Mouse (Mus musculus): Measurements from ENCODE around the gene Clec4a3. TPM values are rescaled to one million over a fixed set of nuclear protein-coding genes. Genes with fewer than 3 reads are reported as not detected.
"Not testable (repeated sequence)": the region's sequence is repeated elsewhere in the genome, so short reads cannot be mapped to it uniquely, and the experiment has no call there.

Gene Clec4a3
- polyA plus RNA-seq, 1 experiment from 2014 or later, result 3.5 TPM

- ATAC-seq (replicated peaks; ENCODE audit: extremely low read depth, insufficient read depth, low FRiP score); H3K9ac ChIP-seq (ENCODE audit: low read length); H3K4me1 ChIP-seq (ENCODE audit: control insufficient read depth, insufficient read depth, low read length); H3K4me3 ChIP-seq (ENCODE audit: low read length); H3K27me3 ChIP-seq (ENCODE audit: control insufficient read depth, insufficient read depth, low read length); H3K27ac ChIP-seq (ENCODE audit: low read length); H3K4me2 ChIP-seq (ENCODE audit: low read depth, low read length); H3K9me3 ChIP-seq (replicated peaks; ENCODE audit: control insufficient read depth, low read length); H3K36me3 ChIP-seq (ENCODE audit: control insufficient read depth, insufficient read depth): not testable (repeated sequence)
- 62% methylated on average over 2 of the region's 2 CpGs for WGBS
Measured at GRCm38 (mm10) chr6:123004696-123005095, 52.4 kb downstream of the Clec4a3 start.

GRCm38 (mm10) chr6:123005591-123005990 is 53.3 kb downstream of the Clec4a3 start:
- H3K4me1 ChIP-seq (ENCODE audit: control insufficient read depth, insufficient read depth, low read length), result no peaks in the 10 kb centered on the region
- no peak overlapping the region for H3K27ac ChIP-seq (ENCODE audit: low read length)
- H3K9me3 ChIP-seq (replicated peaks; ENCODE audit: control insufficient read depth, low read length), result 0 out of 2 replicates have a peak, but pooled peaks cover 2% of the 10 kb centered on the region
- H3K9ac ChIP-seq (ENCODE audit: low read length), result no peak overlapping the region
- H3K27me3 ChIP-seq (ENCODE audit: control insufficient read depth, insufficient read depth, low read length), result no peaks in the 10 kb centered on the region
- H3K4me2 ChIP-seq (ENCODE audit: low read depth, low read length), result no peak overlapping the region
- ATAC-seq (replicated peaks; ENCODE audit: extremely low read depth, insufficient read depth, low FRiP score), result no peak
- no peak overlapping the region for H3K4me3 ChIP-seq (ENCODE audit: low read length)
- H3K36me3 ChIP-seq (ENCODE audit: control insufficient read depth, insufficient read depth), result no peaks in the 10 kb centered on the region
- WGBS, result 52% methylated on average over 1 of the region's 1 CpGs

Other genes starting within 250 kb of the Clec4a3 start
- gene Nanog, start 245.0 kb upstream of the Clec4a3 start, polyA plus RNA-seq (2015; fragmentation: Nextera tagmentation; extraction: Ambion mirVana), result 0.54 and 1.1 TPM in 2 replicates
- 10.5 and 10.9 TPM in 2 replicates for gene Slc2a3, start 150.9 kb upstream of the Clec4a3 start, polyA plus RNA-seq (2015; fragmentation: Nextera tagmentation; extraction: Ambion mirVana)
- gene Foxj2, start 132.6 kb upstream of the Clec4a3 start, polyA plus RNA-seq (2015; fragmentation: Nextera tagmentation; extraction: Ambion mirVana), result 6.1 TPM in 2 replicates
- 2.5 and 2.7 TPM in 2 replicates for gene C3ar1, start 96.4 kb upstream of the Clec4a3 start, polyA plus RNA-seq (2015; fragmentation: Nextera tagmentation; extraction: Ambion mirVana)
- 51.1 and 51.7 TPM in 2 replicates for gene Necap1, start 78.0 kb upstream of the Clec4a3 start, polyA plus RNA-seq (2015; fragmentation: Nextera tagmentation; extraction: Ambion mirVana)
- 2.4 and 2.7 TPM in 2 replicates for gene Clec4a1, start 30.7 kb upstream of the Clec4a3 start, polyA plus RNA-seq (2015; fragmentation: Nextera tagmentation; extraction: Ambion mirVana)
- not detected in 2 replicates for gene Clec4a4, start 37.9 kb downstream of the Clec4a3 start, polyA plus RNA-seq (2015; fragmentation: Nextera tagmentation; extraction: Ambion mirVana)
- not detected in 2 replicates for gene Clec4b1, start 97.4 kb downstream of the Clec4a3 start, polyA plus RNA-seq (2015; fragmentation: Nextera tagmentation; extraction: Ambion mirVana)
- gene Clec4a2, start 153.9 kb downstream of the Clec4a3 start, polyA plus RNA-seq (2015; fragmentation: Nextera tagmentation; extraction: Ambion mirVana), result 2.3 and 2.5 TPM in 2 replicates
- not detected in 2 replicates for gene Clec4b2, start 220.4 kb downstream of the Clec4a3 start, polyA plus RNA-seq (2015; fragmentation: Nextera tagmentation; extraction: Ambion mirVana)